Mouse (Mus musculus): ENCODE data around the gene Cacnb2.

GRCm38 (mm10) chr2:14888406-14889195 lies 285.7 kb downstream of the Cacnb2 start:
- TF ChIP-seq POLR2A (IDR thresholded peaks at IDR 0.05; ENCODE audit: extremely low read depth, insufficient read depth, low read length): no peak
- no peak for TF ChIP-seq CTCF (IDR thresholded peaks at IDR 0.05; ENCODE audit: low read depth, low read length)

Data from liver, adult 2 months (tissue).